16 mouse cellular contexts compared by ENCODE assay signal in the genomic region with DNA sequence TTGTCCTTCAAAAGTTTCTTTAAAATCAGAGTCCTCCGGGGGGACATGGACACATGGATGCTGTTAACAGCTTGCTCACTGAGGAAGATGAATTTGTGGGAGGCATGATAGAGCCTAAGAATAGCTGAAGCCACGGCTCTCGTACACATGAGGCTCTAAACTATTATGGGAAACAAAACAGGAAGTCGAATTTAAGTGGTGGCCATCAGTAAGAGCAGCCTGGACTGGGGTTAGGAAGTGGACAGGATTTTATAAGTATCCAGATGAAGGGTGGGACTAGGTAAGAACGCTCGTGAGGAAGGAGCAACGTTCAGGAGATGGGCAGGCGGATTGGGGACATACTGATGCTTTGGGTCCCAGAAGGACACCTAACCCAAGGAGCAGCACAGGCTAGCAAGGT.
"Had no signal": no experiment of that assay in that cellular context is flagged by ENCODE, and none has a peak within 500 bp of the region (broad histone marks: within the 10 kb centered on the region; RNA-seq: fewer than 3 reads in every experiment).

No protein-coding gene starts in this region.

- H3K4me3 ChIP-seq: left cerebral cortex, adult 2 months; liver, embryonic 13.5 days; midbrain, embryonic 12.5 days; midbrain, embryonic 15.5 days; neural tube, embryonic 12.5 days; neural tube, embryonic 15.5 days had no signal

- H3K27me3 ChIP-seq: liver, embryonic 13.5 days; midbrain, embryonic 12.5 days; midbrain, embryonic 15.5 days; neural tube, embryonic 12.5 days; neural tube, embryonic 15.5 days had no signal

- DNase-seq: kidney, postnatal 25 days; layer of hippocampus, postnatal 36 days; liver, embryonic 13.5 days; lung, adult 2 months; lung, postnatal 14 days; lung, postnatal 4 days; right cerebral cortex, adult 18-20 months; right cerebral cortex, postnatal 25 days; thymus, adult 18-20 months; thymus, postnatal 36 days had no signal

- H3K27ac ChIP-seq: kidney, postnatal 0 days; left cerebral cortex, adult 2 months; liver, embryonic 13.5 days; midbrain, embryonic 12.5 days; midbrain, embryonic 15.5 days; neural tube, embryonic 12.5 days; neural tube, embryonic 15.5 days had no signal

- H3K36me3 ChIP-seq: liver, embryonic 13.5 days; midbrain, embryonic 12.5 days; midbrain, embryonic 15.5 days; neural tube, embryonic 12.5 days; neural tube, embryonic 15.5 days had no signal

- H3K4me1 ChIP-seq: liver, embryonic 13.5 days; midbrain, embryonic 12.5 days; midbrain, embryonic 15.5 days; neural tube, embryonic 12.5 days; neural tube, embryonic 15.5 days had no signal

- ATAC-seq: midbrain, embryonic 15.5 days had no signal

- H3K4me2 ChIP-seq: liver, embryonic 13.5 days; midbrain, embryonic 12.5 days; midbrain, embryonic 15.5 days; neural tube, embryonic 12.5 days; neural tube, embryonic 15.5 days had no signal

- H3K9me3 ChIP-seq: liver, embryonic 13.5 days; midbrain, embryonic 12.5 days; midbrain, embryonic 15.5 days; neural tube, embryonic 12.5 days; neural tube, embryonic 15.5 days had no signal

- H3K9ac ChIP-seq: liver, embryonic 13.5 days; midbrain, embryonic 12.5 days; midbrain, embryonic 15.5 days; neural tube, embryonic 12.5 days; neural tube, embryonic 15.5 days had no signal
